18 mouse cellular contexts compared by ENCODE assay signal in genomic region chr1:135792143-135792939, GRCm38 (mm10). TPM values are rescaled to one million over a fixed set of nuclear protein-coding genes. Genes with fewer than 3 reads are reported as not detected.
DNase-seq lines count a peak whose midpoint lies in the region; ATAC-seq and TF ChIP-seq lines count a peak whose summit lies in the region.
"Had no signal": no experiment of that assay in that cellular context is flagged by ENCODE, and none has a peak within 500 bp of the region (broad histone marks: within the 10 kb centered on the region; RNA-seq: fewer than 3 reads in every experiment).

No protein-coding gene starts in this region.

- H3K36me3 ChIP-seq in heart, embryonic 10.5 days = no peaks in the 10 kb centered on the region
- H3K36me3 ChIP-seq in lung, embryonic 14.5 days (ENCODE audit: insufficient read depth) = no peaks in the 10 kb centered on the region
- no peaks in the 10 kb centered on the region for H3K36me3 ChIP-seq in intestine, embryonic 15.5 days
- H3K36me3 ChIP-seq in hindbrain, postnatal 0 days (ENCODE audit: insufficient read depth, low read length) = no peaks in the 10 kb centered on the region
- H3K36me3 ChIP-seq in forebrain, embryonic 10.5 days (replicated peaks) = no peaks in the 10 kb centered on the region
- H3K36me3 ChIP-seq: G1E; hindbrain, embryonic 10.5 days; midbrain, embryonic 13.5 days had no signal

- no peak for DNase-seq in heart, embryonic 10.5 days (ENCODE audit: low spot score)
- DNase-seq in heart, adult 18-20 months = no peak
- no peak for DNase-seq in lung, embryonic 14.5 days
- no peak for DNase-seq in lung, postnatal 25 days (ENCODE audit: low spot score)
- DNase-seq in urinary bladder, adult 18-20 months (ENCODE audit: low spot score in 2 of 2) = no peak
- DNase-seq in hindbrain, postnatal 0 days (ENCODE audit: low spot score) = no peak
- no peak for DNase-seq in forebrain, embryonic 10.5 days (ENCODE audit: extremely low spot score, low spot score)
- DNase-seq: adrenal gland, adult 2 months; B cell, adult 2 months; cerebellum, postnatal 25 days; gastrocnemius, postnatal 36 days had no signal

- no peak overlapping the region for H3K4me2 ChIP-seq in lung, embryonic 14.5 days
- H3K4me2 ChIP-seq in intestine, embryonic 15.5 days (replicated peaks) = no peak overlapping the region
- no peak overlapping the region for H3K4me2 ChIP-seq in hindbrain, postnatal 0 days (ENCODE audit: low read depth, low read length)
- H3K4me2 ChIP-seq: midbrain, embryonic 13.5 days had no signal

- WGBS in heart, embryonic 10.5 days = 66% methylated on average over 13 of the region's 13 CpGs
- 64% methylated on average over 13 of the region's 13 CpGs for WGBS in lung, embryonic 14.5 days
- 71% methylated on average over 13 of the region's 13 CpGs for WGBS in intestine, embryonic 15.5 days
- WGBS in hindbrain, postnatal 0 days = 61% methylated on average over 13 of the region's 13 CpGs
- 60% methylated on average over 13 of the region's 13 CpGs for WGBS in forebrain, embryonic 10.5 days

- ATAC-seq in lung, embryonic 14.5 days (ENCODE audit: insufficient read depth) = no peak
- no peak for ATAC-seq in intestine, embryonic 15.5 days
- ATAC-seq in hindbrain, postnatal 0 days = no peak
- ATAC-seq: forebrain, embryonic 14.5 days; inflammation-experienced regulatory T-cells, adult 6 months; midbrain, embryonic 13.5 days had no signal

- peaks cover 81% of the 10 kb centered on the region for H3K4me1 ChIP-seq in heart, embryonic 10.5 days
- peaks cover 19% of the 10 kb centered on the region for H3K4me1 ChIP-seq in lung, embryonic 14.5 days (ENCODE audit: insufficient read depth)
- peaks cover 33% of the 10 kb centered on the region for H3K4me1 ChIP-seq in intestine, embryonic 15.5 days (replicated peaks)
- peaks cover 5% of the 10 kb centered on the region; the same call in 1 of the 2 replicates for H3K4me1 ChIP-seq in hindbrain, postnatal 0 days (ENCODE audit: insufficient read depth, low read length)
- peaks cover 43% of the 10 kb centered on the region for H3K4me1 ChIP-seq in forebrain, embryonic 10.5 days

- TF ChIP-seq CTCF in lung, embryonic 14.5 days (IDR thresholded peaks at IDR 0.05; ENCODE audit: low read depth) = 0 out of 2 replicates have a peak, but pooled peaks have one; percentile 6
- no peak for TF ChIP-seq CTCF in hindbrain, postnatal 0 days (IDR thresholded peaks at IDR 0.05; ENCODE audit: low read depth)

- H3K9me3 ChIP-seq in heart, embryonic 10.5 days = no peaks in the 10 kb centered on the region
- no peaks in the 10 kb centered on the region for H3K9me3 ChIP-seq in lung, embryonic 14.5 days (ENCODE audit: low read depth, low read length)
- no peaks in the 10 kb centered on the region for H3K9me3 ChIP-seq in intestine, embryonic 15.5 days
- no peaks in the 10 kb centered on the region for H3K9me3 ChIP-seq in hindbrain, postnatal 0 days (ENCODE audit: low read length)
- no peaks in the 10 kb centered on the region for H3K9me3 ChIP-seq in forebrain, embryonic 10.5 days
- H3K9me3 ChIP-seq: G1E; hindbrain, embryonic 10.5 days; midbrain, embryonic 13.5 days had no signal

- H3K4me3 ChIP-seq in heart, embryonic 10.5 days = no peak overlapping the region
- H3K4me3 ChIP-seq in lung, embryonic 14.5 days (ENCODE audit: low read depth, low read length) = no peak overlapping the region
- no peak overlapping the region for H3K4me3 ChIP-seq in intestine, embryonic 15.5 days (replicated peaks)
- H3K4me3 ChIP-seq in hindbrain, postnatal 0 days (ENCODE audit: low read length) = no peak overlapping the region
- no peak overlapping the region for H3K4me3 ChIP-seq in forebrain, embryonic 10.5 days
- H3K4me3 ChIP-seq: midbrain, embryonic 13.5 days had no signal

- no peaks in the 10 kb centered on the region for H3K27me3 ChIP-seq in heart, embryonic 10.5 days (ENCODE audit: insufficient read depth, poor library complexity, severe bottlenecking)
- no peaks in the 10 kb centered on the region for H3K27me3 ChIP-seq in lung, embryonic 14.5 days (ENCODE audit: insufficient read depth, low read length)
- H3K27me3 ChIP-seq in intestine, embryonic 15.5 days (replicated peaks) = no peaks in the 10 kb centered on the region
- H3K27me3 ChIP-seq in hindbrain, postnatal 0 days (ENCODE audit: insufficient read depth, low read length) = no peaks in the 10 kb centered on the region
- H3K27me3 ChIP-seq in forebrain, embryonic 10.5 days (ENCODE audit: poor library complexity, severe bottlenecking) = peaks cover 61% of the 10 kb centered on the region

- no peak overlapping the region for H3K9ac ChIP-seq in lung, embryonic 14.5 days
- H3K9ac ChIP-seq in intestine, embryonic 15.5 days = no peak overlapping the region
- no peak overlapping the region for H3K9ac ChIP-seq in hindbrain, postnatal 0 days (replicated peaks; ENCODE audit: low read length)
- H3K9ac ChIP-seq: midbrain, embryonic 13.5 days had no signal

- H3K27ac ChIP-seq in heart, embryonic 10.5 days = peak overlapping the region; percentile 91
- no peak overlapping the region for H3K27ac ChIP-seq in lung, embryonic 14.5 days (ENCODE audit: low read depth)
- H3K27ac ChIP-seq in intestine, embryonic 15.5 days = peak overlapping the region; percentile 14; the same call in 1 of the 2 replicates
- H3K27ac ChIP-seq in hindbrain, postnatal 0 days = no peak overlapping the region
- H3K27ac ChIP-seq in forebrain, embryonic 10.5 days = no peak overlapping the region
- H3K27ac ChIP-seq: midbrain, embryonic 13.5 days had no signal

RNA-seq across cellular contexts. Expression of gene Tnni1, which starts 13.1 kb away (rescaled TPM):
- 2,290 and 3,821 TPM in 2 replicates for polyA plus RNA-seq in heart, embryonic 10.5 days (2016; fragmentation: Nextera tagmentation; extraction: Ambion mirVana)
- 1 to 10 TPM; 1.5 to 1.7 TPM for total RNA-seq in heart, adult 18-20 months (2021)
- 11.4 and 63.9 TPM in 2 replicates for polyA plus RNA-seq in lung, embryonic 14.5 days (2014; fragmentation: Nextera tagmentation; extraction: Ambion mirVana)
- 5.4 and 8.3 TPM in 2 replicates for polyA plus RNA-seq in intestine, embryonic 15.5 days (2015; fragmentation: Nextera tagmentation; extraction: Ambion mirVana)
- total RNA-seq in hindbrain, postnatal 0 days (2014; rRNA removed) = 1.3 and 2.4 TPM in 2 replicates
- 1.0 and 1.1 TPM in 2 replicates for polyA plus RNA-seq in hindbrain, postnatal 0 days (2015; fragmentation: Nextera tagmentation; extraction: Ambion mirVana)
- polyA plus RNA-seq in forebrain, embryonic 10.5 days (2016; fragmentation: Nextera tagmentation; extraction: Ambion mirVana) = 0.55 and 1.3 TPM in 2 replicates
- total RNA-seq: adrenal gland, adult 2 months; layer of hippocampus, postnatal 10 days had no signal
- polyA plus RNA-seq: inflammation-experienced regulatory T-cells, adult 6 months had no signal

RNA-seq across cellular contexts. Expression of gene Lad1, which starts 26.1 kb away (rescaled TPM):
- polyA plus RNA-seq in heart, embryonic 10.5 days (2016; fragmentation: Nextera tagmentation; extraction: Ambion mirVana) = 3.3 and 6.8 TPM in 2 replicates
- 1 to 10 TPM; 5.9 to 8.3 TPM for total RNA-seq in heart, adult 18-20 months (2021)
- polyA plus RNA-seq in lung, embryonic 14.5 days (2014; fragmentation: Nextera tagmentation; extraction: Ambion mirVana) = 14.4 and 14.5 TPM in 2 replicates
- polyA plus RNA-seq in intestine, embryonic 15.5 days (2015; fragmentation: Nextera tagmentation; extraction: Ambion mirVana) = 179 and 196 TPM in 2 replicates
- total RNA-seq in hindbrain, postnatal 0 days (2014; rRNA removed) = 0.21 TPM in 1 of 2 replicates, not detected in the other
- 0.39 and 0.40 TPM in 2 replicates for polyA plus RNA-seq in hindbrain, postnatal 0 days (2015; fragmentation: Nextera tagmentation; extraction: Ambion mirVana)
- polyA plus RNA-seq in forebrain, embryonic 10.5 days (2016; fragmentation: Nextera tagmentation; extraction: Ambion mirVana) = 3.1 and 3.7 TPM in 2 replicates
- total RNA-seq: gastrocnemius, postnatal 36 days had no signal
- polyA plus RNA-seq: G1E had no signal

RNA-seq across cellular contexts. Expression of gene Phlda3, which starts 26.4 kb away (rescaled TPM):
- 63.2 and 65.3 TPM in 2 replicates for polyA plus RNA-seq in heart, embryonic 10.5 days (2016; fragmentation: Nextera tagmentation; extraction: Ambion mirVana)
- 10 to 100 TPM; 11.0 to 11.7 TPM for total RNA-seq in heart, adult 18-20 months (2021)
- 75.4 and 79.5 TPM in 2 replicates for polyA plus RNA-seq in lung, embryonic 14.5 days (2014; fragmentation: Nextera tagmentation; extraction: Ambion mirVana)
- 44.5 and 44.6 TPM in 2 replicates for polyA plus RNA-seq in intestine, embryonic 15.5 days (2015; fragmentation: Nextera tagmentation; extraction: Ambion mirVana)
- total RNA-seq in hindbrain, postnatal 0 days (2014; rRNA removed) = 66.4 and 82.3 TPM in 2 replicates
- polyA plus RNA-seq in hindbrain, postnatal 0 days (2015; fragmentation: Nextera tagmentation; extraction: Ambion mirVana) = 51.1 and 51.5 TPM in 2 replicates
- polyA plus RNA-seq in forebrain, embryonic 10.5 days (2016; fragmentation: Nextera tagmentation; extraction: Ambion mirVana) = 20.2 and 21.4 TPM in 2 replicates

RNA-seq across cellular contexts. Expression of gene Tnnt2, which starts 43.8 kb away (rescaled TPM):
- 2,168 and 3,634 TPM in 2 replicates for polyA plus RNA-seq in heart, embryonic 10.5 days (2016; fragmentation: Nextera tagmentation; extraction: Ambion mirVana)
- total RNA-seq in heart, adult 18-20 months (2021) = over 10,000 TPM in 1 of 2 experiments, 1,000 to 10,000 TPM in 1; 9,387 to 10,464 TPM
- polyA plus RNA-seq in lung, embryonic 14.5 days (2014; fragmentation: Nextera tagmentation; extraction: Ambion mirVana) = 6.0 and 57.2 TPM in 2 replicates
- polyA plus RNA-seq in intestine, embryonic 15.5 days (2015; fragmentation: Nextera tagmentation; extraction: Ambion mirVana) = 16.4 and 17.4 TPM in 2 replicates
- 0.47 and 0.79 TPM in 2 replicates for total RNA-seq in hindbrain, postnatal 0 days (2014; rRNA removed)
- polyA plus RNA-seq in hindbrain, postnatal 0 days (2015; fragmentation: Nextera tagmentation; extraction: Ambion mirVana) = 1.8 and 2.5 TPM in 2 replicates
- 0.45 TPM in 1 of 2 replicates, not detected in the other for polyA plus RNA-seq in forebrain, embryonic 10.5 days (2016; fragmentation: Nextera tagmentation; extraction: Ambion mirVana)
- polyA plus RNA-seq: G1E had no signal

Comparison
In these comparisons a context has a peak if more than half of its experiments do, and no peak if none do; other contexts are left out.
1. H3K27ac ChIP-seq: peak in heart, embryonic 10.5 days (single experiment) and intestine, embryonic 15.5 days (single experiment); none in lung, embryonic 14.5 days (single experiment), hindbrain, postnatal 0 days (single experiment) and forebrain, embryonic 10.5 days (single experiment).
2. RNA of gene Tnni1, which starts 13.1 kb away (polyA plus RNA-seq): 2,290 to 3,821 TPM in heart, embryonic 10.5 days; 11.4 to 63.9 TPM in lung, embryonic 14.5 days, 5.4 to 8.3 TPM in intestine, embryonic 15.5 days, 1.0 to 1.1 TPM in hindbrain, postnatal 0 days and 0.55 to 1.3 TPM in forebrain, embryonic 10.5 days; every median in the first group is over 10 times any median in the second.
3. RNA of gene Lad1, which starts 26.1 kb away (polyA plus RNA-seq): 179 to 196 TPM in intestine, embryonic 15.5 days; 14.4 to 14.5 TPM in lung, embryonic 14.5 days, 3.3 to 6.8 TPM in heart, embryonic 10.5 days, 3.1 to 3.7 TPM in forebrain, embryonic 10.5 days and 0.39 to 0.40 TPM in hindbrain, postnatal 0 days; every median in the first group is over 10 times any median in the second.